Mouse (Mus musculus) kidney, postnatal 14 days (tissue): Measurements from ENCODE around the gene Bloc1s1.

Experiments
- DNase-seq: peaks from one replicate; pipeline ENCODE4 v3.0.0; 2022; ENCODE audit warnings: mixed read lengths

The Bloc1s1 gene

DNA sequence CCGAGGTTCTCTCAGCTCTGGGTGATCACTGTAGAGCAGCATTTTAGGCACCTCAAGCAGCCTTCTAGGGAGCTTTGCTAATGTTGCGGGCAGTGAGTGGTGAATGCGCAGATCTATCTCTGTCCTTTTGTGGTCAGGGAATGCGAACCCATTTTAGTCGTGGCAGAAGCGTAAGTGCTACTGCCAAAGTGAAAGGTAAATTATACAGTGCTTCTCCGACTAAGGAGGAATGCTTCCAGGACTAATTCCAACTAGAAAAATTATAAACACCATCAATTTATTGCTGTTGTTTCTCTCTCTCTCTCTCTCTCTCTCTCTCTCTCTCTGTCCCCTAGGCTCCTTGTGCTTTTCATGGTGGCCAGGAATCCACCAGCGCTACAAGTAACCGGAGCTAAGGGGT is at the start of gene Bloc1s1:
Gene Bloc1s1, minus strand, starts transcription at position 101 of the 400 bp plus-strand sequence.
- no peak for DNase-seq

DNA sequence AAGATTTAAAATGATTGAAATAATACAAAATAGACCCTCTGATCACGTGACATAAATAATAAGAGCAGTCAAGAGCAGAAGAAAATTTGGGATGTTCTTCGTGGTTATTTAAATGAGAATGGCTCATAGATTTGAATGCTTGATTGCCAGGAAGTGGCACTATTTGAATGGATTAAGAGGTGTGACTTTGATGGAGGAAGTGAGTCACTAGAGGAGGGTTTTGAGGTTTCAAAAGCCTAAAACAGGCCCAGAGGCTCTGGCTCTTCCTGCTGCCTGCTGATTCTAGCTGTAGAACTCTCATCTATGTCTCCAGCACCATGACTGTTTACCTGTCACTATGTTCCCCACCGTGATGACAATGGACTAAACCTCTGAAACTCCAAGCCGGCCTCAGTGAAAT is 49.0 kb upstream of the Bloc1s1 start:
- no peak for DNase-seq

DNA sequence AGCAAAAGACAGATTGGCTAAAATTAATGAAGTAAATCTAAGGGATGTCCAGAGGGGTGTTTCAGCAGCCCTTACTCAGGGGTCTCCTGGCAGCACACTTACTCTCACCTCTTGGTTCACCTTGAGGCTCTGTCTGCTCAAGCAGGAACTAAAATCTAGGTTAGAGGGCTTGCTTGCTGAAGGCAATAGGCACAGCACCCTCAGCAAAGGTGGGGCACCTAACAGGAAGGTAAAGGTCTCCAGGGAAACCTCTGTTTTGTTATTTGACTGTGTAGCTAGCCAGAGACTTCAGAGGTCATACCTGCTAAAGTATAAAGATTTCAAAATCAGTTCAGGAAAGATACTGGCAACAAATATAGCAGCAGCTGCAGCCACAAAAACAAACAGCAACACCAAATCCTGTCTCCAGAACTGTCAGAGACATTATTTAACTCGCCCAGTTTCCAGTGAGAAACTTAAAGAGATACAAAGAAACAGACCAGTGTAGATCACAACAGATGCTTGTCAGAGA is 47.0 kb upstream of the Bloc1s1 start:
- no peak for DNase-seq

DNA sequence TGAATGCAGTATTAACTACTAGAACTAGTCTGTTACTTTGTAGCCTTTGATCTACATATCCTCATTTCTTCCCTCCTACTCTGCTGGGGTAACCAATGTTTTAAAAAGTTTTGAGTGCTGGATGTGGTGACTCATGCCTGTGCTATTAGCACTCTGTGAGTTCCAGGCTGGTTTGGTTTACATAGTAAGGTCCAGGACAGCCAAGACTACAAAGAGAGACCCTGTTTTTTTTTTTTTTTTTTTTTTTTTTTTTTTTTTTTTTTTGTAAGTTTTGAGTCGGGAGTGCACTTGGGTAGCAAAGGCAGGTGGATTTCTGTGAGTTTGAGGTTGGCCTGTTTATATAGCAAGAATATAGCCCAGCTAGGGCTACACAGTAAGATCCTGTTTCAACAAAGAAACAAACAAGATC is 44.5 kb upstream of the Bloc1s1 start:
- DNase-seq, result no peak

DNA sequence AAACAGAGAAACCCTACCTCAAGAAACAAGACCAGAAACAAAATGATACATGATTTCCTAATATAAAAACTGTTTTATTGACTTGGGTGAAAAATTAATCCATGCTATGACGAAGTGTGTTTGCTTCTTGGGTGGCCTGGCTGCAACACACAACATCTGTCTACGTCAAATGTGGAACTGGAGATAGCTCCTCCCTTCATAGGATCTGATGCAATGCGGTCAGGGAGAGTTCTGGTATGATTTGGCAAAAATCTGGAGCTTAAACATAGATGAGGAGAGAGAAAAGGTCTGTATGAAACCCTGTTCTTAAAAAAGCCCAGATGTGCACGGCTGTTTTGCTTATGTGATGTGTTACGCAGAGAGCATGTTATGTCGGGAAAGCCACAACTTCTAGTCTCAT is 42.0 kb upstream of the Bloc1s1 start:
- no peak for DNase-seq

DNA sequence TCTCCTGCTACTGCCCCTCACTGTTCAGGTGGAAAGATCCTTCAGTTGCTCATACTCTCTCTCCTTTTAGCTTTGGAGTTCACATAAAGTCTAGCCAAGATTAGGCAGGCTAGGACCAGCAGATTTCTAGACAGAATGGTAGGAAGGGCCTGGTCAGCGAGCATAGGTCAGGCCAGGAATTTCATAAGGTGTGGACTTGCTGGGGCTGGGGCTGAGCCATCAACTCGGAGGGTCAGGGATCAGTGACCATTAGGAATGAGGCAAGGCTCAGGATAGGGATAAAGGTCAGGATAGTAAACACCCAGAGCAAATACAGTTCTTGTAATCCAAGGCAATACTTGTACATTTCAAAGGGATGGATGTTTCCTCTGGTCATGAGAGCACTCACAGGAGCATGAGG is 41.1 kb upstream of the Bloc1s1 start:
- peak; percentile 73 for DNase-seq

DNA sequence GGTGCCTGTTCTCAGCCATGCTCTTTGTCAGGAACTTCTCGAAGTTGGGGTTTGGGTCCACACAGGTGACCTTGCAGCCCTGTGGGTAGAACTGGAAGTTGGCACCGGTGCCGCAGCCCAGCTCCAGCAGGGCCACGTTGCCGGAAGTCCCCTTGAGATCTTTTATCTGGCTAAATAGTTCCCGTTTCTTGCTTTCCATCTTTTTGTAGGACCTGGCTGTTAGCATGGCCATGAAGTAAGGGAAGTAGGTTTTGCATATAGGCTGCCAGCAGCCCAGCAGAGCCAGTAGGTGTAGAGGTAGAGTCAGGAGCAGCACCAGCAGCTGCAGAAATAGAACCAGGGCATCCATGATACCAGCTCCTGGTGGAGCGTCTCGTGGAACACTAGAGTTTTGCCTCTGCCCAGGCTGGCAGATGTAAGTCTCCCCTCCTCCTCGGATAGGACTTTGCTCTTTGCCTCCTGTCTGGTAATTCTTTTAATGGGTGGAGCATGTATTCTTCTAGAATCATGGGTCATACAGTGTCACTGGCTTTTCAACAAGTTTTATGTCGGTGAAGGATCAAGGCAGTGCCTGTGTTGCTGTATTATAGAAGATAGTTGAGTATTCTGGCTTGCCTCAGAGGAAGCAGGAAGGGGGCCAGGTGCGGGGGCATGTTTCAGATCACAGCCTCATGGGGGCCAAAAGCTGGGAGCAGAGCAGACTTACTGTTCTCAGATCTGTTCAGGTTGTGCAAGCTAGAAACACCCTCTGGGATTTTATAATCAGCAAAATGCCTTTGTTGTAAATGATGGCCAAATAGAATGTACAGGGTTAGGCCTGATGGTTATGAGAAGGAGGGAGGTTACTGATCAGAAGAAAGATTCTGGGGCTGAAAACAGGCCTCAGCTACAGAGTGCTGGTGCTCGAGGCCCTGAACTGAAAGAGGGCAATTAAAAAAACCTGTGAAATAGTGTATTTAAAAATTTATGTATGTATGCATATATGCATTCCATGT is 37.1 kb upstream of the Bloc1s1 start, which contains the start of gene Mettl7b:
Gene Mettl7b, minus strand, starts transcription at position 399 of the 995 bp plus-strand sequence.
- DNase-seq, result peak; percentile 73

DNA sequence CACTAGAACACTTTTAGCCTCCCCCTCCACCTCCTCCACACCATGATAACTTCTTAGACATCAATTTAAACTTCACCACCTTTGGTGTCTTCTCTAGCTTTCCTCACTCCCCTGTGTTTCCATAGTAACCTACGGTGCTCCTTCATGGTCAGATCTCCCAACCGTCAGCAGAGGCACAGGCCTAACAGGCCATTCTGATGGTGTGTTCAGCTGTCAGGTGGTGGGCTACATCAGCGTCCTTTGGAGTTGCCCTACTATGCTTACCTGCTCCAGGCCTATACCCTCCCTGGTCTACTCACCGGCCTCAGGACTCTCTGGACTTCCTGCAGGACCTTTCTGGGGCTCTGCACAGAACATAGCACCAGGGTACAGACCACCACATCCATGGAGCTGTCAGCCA is 36.3 kb upstream of the Bloc1s1 start:
- DNase-seq, result no peak

DNA sequence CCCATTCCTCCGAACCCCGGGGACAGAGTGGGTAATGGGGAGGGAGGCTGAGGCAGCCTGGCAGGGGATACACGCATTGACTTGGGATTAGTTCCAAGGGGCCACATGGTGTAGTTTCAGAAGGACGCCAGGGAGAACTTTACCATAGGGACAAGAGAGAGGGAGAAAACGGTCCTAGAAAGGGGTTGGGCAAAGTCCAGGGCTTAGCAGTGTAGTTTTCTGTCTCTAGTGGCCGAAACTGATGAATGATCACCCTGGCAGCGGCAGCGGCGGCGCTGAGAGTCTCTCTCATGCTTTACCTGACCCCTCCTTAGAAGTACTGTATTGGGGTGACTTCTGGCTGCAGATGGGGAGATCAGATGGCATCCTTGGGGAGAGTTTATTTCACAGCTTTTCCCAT is 34.5 kb upstream of the Bloc1s1 start:
- no peak for DNase-seq

DNA sequence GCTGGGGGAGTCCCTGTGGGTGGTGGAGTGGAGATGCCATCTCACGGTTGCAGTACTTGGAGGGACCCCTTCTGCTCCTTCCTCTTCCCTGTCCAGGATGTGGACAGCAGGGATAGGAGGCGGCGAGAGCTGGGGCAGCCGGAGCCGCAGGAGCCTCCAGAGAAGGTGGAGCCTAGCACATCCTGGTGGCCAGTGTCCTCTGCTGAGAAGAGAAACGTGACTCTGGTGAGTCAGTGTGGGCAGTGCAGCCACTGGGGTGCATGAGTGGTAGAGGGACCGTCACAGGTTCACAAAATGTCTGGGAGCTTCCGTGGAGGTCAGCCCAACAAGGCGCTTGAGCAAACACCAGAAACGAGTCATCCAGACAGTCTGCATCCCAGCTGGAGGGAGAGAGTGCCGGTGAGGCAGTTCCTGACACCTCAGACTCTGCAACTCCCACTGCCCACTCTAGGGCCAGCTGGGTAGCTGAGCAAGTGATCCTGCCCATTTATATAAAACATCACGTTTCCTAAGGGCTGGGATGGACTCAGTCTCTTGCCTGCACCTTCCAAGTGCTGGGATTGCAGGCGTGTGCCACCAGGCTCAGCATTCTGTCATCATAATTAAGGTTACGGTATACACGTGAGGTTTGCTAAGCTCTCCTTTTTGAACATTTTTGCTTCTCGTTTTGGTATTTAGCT is 26.5 kb upstream of the Bloc1s1 start:
- no peak for DNase-seq

DNA sequence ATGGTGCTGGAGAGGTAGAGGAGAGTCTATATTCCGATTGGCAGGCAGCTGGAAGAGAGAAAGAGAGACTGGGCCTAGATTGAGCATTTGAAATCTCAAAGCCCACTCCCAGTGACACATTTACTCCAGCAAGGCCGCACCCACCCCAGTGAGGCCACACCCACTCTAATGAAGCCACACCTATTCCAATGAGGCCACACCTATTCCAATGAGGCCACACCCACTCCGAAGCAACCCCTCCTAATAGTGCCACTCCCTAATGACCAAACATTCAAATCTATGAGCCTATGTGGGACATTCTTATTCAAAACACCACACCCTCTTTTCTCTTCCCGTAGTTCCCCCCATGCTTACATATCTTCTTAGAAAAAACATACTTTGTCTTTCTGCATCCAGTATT is 23.7 kb upstream of the Bloc1s1 start:
- no peak for DNase-seq

DNA sequence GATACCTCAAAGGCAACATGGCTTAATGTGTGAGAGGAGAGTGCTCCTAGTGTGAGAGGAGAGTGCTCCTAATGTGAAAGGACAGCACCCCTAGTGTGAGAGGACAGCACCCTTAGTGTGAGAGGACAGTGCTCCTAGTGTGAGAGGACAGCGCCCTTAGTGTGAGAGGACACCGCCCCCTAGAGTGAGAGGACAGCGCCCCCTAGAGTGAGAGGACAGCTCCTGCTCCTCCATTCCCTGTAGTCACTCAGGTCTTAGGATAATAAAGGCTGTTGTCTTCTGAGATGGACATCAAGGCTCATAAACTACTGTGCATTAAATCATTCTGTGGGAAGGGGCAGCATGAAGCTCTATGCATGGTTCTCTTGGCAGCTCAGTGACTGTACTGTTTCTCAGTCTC is 21.8 kb upstream of the Bloc1s1 start:
- DNase-seq, result peak; percentile 51

DNA sequence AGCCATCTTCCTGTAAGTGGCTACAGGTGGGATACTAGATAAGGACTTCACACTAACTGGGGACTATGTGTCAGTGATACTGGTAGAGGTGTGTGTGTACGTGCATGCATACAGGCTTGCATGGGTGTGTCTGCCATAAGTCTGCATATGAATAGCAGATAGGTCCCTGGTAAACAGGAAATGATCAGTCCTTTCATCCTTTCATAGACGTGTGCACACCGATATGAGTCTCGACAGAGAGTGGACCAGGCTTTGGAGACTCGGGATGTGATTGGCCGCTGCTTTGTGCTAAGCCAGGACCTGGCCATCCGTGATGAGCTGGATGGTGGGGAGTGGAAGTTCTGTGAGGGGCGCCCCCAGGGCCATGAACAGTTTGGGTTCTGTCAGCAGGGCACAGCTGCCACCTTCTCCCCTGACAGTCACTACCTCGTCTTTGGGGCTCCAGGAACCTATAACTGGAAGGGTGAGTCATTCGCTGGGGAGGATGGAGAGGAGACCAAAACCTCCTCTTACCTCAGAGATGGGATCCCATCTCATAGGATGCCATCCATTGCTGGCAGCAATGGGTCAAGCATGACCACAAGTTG is 16.7 kb upstream of the Bloc1s1 start:
- DNase-seq, result no peak

DNA sequence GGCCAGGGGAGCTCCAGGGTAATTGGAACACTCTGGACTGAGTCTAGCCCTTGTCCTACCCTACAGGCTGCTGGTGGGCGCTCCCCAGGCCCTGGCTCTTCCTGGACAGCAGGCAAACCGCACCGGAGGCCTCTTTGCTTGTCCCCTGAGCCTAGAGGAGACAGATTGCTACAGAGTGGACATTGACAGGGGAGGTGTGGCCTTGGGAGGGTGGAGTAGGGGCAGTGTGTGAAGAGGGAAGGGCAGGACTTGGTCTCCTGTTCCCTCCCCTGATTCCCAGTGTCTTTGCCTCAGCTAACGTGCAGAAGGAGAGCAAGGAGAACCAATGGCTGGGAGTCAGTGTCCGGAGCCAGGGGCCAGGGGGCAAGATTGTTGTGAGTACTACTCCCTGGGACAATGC is 15.1 kb upstream of the Bloc1s1 start:
- peak; percentile 62 for DNase-seq

DNA sequence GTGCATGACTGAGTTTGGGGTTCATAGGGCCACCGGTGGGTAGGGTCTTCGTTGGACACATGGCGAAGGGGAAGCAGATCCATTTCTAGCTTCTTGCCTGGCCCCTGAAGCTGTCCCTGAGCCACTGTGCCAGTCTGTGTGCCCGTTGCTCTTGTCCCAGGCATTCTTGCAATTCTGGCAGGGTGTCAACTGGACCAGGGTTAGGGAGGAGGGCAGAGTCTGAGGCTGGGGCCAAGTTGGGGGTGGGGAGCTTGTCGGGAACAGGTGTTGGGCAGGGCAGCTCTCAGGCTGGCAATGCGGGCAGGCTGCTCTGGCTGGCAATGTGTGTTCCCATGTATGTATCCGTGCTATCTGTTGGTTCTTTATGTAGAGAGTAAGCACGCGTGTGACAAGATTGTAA is 14.6 kb upstream of the Bloc1s1 start:
- DNase-seq, result peak; percentile 90

DNA sequence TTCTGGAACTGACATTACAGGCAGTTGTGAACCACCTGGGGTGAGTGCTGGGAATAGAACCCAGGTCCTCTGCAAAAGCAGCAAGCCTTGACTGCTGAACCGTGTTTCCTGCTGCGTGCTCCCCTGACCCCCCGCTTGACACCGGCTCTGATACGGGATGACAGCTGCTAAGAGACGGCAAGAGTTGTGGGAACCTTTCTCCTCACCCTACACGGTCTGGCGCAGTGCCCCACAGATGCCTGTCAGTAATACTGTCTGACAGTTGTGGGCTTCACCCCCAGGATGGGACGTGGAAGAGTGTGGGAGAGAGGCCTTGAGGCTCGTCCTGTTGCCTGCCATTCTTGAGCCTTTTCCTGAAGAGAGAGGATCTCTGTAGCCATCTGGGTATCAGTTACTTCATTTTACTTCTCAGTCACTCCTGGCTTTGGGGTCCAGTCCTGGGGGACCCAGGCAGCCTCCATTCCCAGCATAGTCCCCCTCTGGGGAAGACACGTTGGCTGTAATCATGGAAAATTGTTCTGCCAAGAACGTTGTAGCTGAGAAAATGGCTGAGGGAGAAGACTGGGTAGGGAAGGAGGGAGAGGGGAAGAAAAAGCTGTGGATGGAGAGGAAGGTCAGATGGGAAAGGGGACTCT is 14.0 kb upstream of the Bloc1s1 start:
- no peak for DNase-seq

DNA sequence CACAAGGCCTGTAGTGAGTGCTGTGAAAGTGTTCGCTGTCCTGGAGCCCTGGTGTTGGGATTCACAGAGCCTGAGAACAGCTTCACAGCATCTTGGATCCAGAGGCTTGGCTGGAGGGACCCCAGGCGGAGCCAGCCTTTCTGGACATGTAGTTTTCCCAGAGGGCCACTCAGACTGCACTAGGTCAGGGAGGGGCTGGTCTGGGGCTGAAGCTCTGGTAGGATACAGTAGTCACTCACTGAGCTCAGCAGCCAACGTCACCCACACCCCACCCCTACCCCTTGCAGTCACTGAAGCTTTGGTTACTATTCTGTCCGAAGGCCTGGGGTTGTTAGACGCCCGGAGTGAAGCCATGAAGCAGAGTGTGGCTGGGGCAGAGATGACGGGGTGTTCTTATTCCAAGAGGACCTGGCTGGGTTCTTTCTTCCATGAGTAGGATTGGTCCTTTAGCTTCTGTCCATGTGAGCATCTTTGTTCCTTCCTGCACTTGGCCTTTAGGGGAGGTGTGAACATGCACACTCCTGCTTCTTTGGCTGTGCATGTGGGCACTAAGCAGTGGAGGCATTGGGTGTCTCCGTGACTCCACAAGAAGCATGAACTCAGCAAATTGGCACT is 12.1 kb upstream of the Bloc1s1 start:
- DNase-seq, result no peak

DNA sequence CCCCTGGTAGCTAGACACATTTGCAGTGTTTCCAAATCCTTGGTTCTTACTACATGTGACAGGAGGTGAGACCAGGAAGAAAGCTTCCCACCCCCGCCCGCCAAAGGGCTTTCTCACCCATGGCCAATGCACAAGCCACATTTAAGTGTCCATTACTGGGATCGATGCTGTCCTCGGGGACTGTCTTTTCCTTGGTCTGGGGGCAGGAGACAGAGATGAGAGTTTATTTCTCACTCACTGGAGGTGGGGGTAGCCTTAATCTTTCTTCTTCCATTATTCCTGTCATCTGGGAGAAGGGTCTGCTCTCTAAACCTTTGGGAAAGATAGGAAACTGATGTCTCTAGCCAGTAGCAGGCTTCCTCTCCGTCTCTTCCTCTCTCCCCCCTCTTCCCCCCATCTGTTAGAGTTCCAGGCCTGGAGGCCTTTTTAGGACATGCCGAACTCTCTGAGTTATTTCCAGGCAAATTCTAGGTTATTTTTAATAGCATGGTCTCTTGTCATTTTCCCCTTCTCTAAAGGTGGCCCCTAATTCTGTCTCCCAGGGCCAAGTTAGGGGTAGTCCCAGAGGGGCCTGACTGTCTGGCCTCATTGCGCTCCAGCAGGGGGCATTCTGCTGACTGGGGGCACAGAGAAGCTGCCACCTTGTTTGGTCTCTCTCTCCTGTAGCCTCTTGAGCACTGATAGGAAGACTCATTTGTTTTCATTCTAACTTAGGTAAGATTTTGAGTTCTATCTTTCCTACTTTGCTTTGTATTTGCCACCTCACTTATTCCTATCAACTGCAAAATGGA is 11.4 kb upstream of the Bloc1s1 start:
- no peak for DNase-seq

DNA sequence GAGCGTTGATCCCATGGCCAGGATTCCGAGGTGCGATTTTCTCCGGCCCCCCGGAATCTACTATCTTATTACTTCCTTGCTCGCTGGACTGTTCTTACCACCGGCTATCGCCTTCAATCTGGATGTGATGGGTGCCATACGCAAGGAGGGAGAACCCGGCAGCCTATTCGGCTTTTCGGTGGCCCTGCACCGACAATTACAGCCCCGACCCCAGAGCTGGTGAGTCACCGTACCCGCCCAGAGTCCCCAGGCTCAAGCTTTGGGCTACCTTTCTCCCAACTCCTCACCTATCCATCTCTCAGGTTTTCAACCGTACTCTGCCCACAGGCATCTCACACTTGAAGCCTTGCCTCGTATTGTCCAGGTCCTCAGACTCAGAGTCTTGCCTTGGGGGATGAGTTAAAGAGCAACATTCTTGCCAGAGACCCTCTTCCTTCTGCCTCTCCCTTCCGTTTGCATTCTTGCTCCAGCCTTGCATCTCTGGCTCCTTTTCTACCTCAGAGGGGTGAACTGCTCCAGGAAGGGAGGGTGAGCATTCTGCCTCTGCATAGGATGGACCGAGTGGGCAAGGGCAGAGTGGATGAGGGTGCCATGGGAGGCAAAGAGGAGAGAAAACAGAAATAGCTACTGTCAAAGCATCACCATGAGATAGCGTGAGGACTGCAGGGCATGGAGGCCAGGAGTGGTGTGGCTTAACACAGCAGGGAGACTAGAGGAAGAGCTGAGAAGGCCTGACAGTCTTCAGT is 10.3 kb upstream of the Bloc1s1 start:
- DNase-seq, result no peak

DNA sequence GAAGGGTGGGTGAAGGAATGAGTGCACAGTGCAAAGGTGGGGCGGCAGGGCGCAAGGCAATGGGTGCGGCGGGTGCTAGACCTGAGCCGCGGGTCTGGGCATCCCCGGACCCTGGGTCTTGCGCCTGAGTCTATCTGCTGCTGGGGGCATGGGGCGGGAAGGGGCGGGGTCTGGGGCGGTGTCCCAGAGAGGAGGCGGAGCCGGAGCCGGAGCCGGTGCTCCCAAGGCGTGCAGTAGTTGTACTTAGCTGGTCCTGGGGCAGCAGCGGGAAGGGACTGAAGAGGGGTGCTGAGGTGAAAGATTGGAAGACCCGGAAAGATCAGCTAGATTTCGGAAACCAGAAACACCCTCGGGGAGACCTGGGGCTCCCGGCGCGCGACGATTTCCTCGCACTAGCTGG is 9.7 kb upstream of the Bloc1s1 start, which contains the start of gene Itga7:
Gene Itga7, plus strand, starts transcription at position 245 of the 400 bp plus-strand sequence.
- DNase-seq, result peak; percentile 62

DNA sequence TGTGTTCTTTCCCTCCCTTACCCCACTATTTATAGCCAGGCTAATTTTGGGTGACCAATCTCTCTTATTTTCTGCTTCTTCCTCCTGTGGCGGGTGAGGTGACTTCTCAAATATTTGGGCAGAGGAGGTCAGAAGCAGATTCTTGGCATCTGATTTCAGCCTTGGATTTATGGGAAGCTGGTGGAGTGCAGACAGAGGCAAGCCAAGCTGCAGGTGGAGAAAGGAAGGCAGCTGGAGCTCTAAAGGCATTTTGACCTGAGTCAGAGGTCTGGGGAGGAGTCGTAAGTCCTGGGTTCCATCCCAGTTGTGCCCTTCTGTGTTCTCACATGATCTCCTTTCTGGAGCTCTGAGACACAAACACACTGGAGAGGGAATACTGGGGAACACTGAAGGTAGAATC is 7.6 kb upstream of the Bloc1s1 start:
- DNase-seq, result no peak
